Mouse (Mus musculus) brown adipose tissue, adult 24 weeks (tissue): ENCODE data around the gene Cpeb4. TPM values are rescaled to one million over a fixed set of nuclear protein-coding genes. Genes with fewer than 3 reads are reported as not detected.

Source experiments
- H3K27ac ChIP-seq: fragments of 200-500 bp; replicated peaks from 2 replicates; pipeline ENCODE4 v1.5.1; 2012; ENCODE audit warnings: low read depth, mild to moderate bottlenecking, low read length
- H3K4me1 ChIP-seq: fragments of 200-500 bp; 2 replicates; pipeline ENCODE4 v1.6.1; 2012; ENCODE audit warnings: low read length, mixed read lengths; ENCODE audit not compliant: control insufficient read depth, insufficient read depth, insufficient read length
- H3K4me3 ChIP-seq: fragments of 200-500 bp; 2 replicates; pipeline ENCODE4 v1.5.1; 2012; ENCODE audit warnings: low read depth, mild to moderate bottlenecking, low read length, moderate library complexity; ENCODE audit not compliant: insufficient read depth
- polyA plus RNA-seq: library from polyadenylated mRNA; stranded (reverse); fragments of >200 nt; gene quantifications from 2 replicates; pipeline ENCODE4 v1.2.4, GENCODE M21; 2012; ENCODE audit not compliant: missing spikeins, insufficient read depth, insufficient read length

Cpeb4 gene
- 12.2 and 16.5 TPM in 2 replicates for polyA plus RNA-seq

DNA sequence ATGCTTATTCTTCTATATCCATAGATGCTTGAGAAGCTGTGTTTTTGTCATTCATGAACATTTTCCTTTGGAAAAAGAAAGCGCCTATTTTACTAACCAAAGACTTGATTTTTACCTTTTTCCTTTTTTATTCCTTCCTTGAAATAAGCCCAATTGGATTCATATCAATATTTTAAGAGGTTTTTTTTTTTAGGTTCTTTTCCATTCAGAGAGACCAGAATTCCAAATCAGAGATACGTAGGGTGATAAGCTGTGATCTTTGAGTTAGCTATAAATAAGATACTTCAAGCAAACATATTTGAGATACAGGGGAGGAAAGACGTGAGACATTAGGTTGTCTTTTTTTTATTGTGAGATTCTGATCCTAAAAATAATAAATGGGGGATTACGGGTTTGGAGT lies at the start of gene Cpeb4:
Gene Cpeb4, plus strand, starts transcription at position 301 of the 400 bp plus-strand sequence.
- Histone ChIP-seq H3K27ac (peak within 1 kb of the TSS; percentile 75), H3K4me1 (peaks cover 2% of the 10 kb centered on the region), H3K4me3 (peak within 1 kb of the TSS; percentile 92)

DNA sequence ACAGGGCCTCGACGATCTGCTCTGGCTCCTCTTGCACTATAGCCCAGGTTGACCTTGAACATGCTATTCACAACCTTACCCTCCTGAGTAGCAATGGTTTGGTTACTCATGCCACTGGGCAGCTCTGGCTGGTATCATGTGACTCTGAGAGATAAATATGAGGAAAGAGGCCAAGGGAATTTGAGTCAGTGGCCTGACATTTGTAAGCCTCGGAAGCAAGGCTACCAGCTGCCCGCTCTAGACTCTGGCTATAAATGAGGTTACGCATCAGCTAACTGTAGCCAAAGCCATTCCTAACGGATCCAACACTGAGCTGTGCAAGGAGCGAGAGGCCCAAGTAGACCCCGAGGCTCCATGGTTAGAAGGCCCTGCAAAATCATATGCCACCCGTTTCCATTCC lies 49.5 kb upstream of the Cpeb4 start:
- no peak overlapping the region for H3K27ac ChIP-seq
- no peaks in the 10 kb centered on the region; the same call in 1 of the 2 replicates for H3K4me1 ChIP-seq
- H3K4me3 ChIP-seq, result no peak overlapping the region

DNA sequence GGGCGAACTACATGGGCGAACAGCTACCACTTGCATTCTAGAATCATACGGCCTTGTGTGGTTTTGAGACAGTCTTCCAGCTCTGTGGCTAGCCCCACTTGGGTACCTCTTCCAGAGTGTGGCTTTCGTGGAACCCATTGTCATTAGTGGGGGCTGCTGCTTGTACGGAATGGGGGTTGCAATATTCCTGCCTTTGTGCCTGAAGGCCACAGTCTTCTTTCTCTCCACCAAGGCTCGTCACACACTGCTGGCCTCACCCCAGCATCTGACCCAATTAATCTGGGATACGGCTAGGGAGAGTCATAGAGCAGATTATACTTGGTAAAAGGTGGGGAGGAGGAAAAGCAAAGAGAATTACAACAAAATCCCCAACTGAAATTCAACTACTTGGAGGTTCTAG lies 48.5 kb upstream of the Cpeb4 start:
- no peak overlapping the region for H3K4me3 ChIP-seq

DNA sequence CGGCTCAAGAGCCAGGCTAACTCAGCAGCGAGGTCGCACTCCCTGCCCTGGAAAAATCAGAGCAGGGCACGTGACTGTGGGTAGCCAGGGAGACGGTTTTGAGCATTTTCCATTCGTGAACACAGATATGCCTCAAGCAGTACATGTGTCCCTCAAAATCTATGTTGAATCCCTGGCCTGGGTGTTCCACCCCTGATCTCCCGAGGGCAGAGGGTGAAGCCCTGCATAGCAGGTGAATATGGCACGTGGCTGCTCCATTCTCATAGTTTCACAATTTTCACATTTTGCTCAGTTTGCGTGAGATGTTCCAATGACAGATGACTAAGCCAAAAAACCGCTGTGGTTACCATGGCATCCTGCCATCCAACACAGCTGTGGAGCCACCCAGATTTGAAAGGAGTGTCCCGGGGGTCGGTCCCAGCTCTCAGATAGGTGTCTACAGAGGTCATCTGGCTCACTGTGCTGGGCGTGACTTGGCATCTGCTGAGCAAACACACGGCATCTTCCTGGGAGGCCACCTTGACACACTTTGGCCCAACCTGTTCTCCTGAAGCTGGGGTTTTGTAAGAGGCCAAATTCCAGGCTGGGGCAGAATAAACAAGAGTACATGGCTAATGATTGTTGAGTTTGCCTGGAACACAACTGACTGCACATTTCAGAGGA lies 47.4 kb upstream of the Cpeb4 start:
- Histone ChIP-seq H3K4me3 (peak overlapping the region; percentile 24; the same call in 1 of the 2 replicates), H3K27ac (peak overlapping the region; percentile 41)

More for the DNA sequence above, 48.5 kb upstream of the Cpeb4 start:
- no peaks in the 10 kb centered on the region for H3K4me1 ChIP-seq
- no peak overlapping the region for H3K27ac ChIP-seq

DNA sequence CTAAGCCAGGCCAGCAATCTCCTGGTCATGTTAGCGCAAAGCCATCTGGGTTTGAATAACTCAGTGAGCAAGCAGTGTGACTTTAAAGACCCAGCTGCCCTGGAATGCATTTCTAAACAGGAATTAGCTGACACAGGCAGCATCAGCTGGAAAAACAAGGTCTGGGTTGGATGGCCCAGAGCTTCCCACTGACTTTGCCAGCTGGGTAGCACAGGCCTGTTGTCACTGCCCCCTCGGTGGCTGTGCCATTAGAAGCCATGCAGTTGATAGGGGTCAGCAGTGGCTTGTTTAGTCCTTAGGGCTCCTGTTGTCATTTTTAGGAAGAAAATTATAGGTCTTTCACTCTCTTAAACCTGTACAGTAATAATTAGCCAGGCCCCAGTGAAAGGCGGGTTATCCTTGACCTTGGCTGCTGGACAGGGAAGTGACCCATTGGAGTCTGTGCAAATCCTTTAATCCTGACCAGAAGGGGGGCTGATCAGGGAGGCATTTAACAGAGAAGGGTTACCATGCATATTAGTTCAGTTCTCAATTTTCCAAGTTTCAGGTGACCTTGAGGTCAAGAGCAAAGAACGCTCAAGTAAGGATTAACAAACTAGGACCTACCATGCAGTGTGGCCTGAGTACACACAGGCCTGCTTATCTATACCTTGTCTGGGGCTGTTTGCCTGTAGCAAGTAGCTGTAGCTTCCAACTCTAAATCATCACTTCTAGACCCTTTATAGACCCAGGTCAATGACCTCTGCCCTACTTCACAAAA lies 43.8 kb upstream of the Cpeb4 start:
- Histone ChIP-seq H3K27ac (no peak overlapping the region), H3K4me3 (no peak overlapping the region), H3K4me1 (no peaks in the 10 kb centered on the region)

More for the DNA sequence above, 47.4 kb upstream of the Cpeb4 start:
- H3K4me1 ChIP-seq, result no peaks in the 10 kb centered on the region

DNA sequence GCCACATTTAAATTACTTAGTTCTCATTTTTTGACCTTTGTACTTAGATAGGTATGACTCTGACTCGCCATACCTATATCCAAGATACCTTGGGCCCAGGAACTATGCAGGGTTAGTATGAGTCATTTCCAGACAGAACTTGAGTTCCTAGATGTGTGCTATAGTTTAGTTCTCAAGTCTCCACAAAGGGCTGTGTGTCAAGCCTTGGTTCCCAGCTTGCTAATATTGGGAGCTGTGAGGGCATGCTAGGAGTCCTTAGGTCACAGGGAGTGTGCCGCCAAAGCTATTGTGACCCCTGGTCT lies 43.3 kb upstream of the Cpeb4 start:
- no peak overlapping the region for H3K4me3 ChIP-seq
- no peaks in the 10 kb centered on the region for H3K4me1 ChIP-seq
- no peak overlapping the region for H3K27ac ChIP-seq

DNA sequence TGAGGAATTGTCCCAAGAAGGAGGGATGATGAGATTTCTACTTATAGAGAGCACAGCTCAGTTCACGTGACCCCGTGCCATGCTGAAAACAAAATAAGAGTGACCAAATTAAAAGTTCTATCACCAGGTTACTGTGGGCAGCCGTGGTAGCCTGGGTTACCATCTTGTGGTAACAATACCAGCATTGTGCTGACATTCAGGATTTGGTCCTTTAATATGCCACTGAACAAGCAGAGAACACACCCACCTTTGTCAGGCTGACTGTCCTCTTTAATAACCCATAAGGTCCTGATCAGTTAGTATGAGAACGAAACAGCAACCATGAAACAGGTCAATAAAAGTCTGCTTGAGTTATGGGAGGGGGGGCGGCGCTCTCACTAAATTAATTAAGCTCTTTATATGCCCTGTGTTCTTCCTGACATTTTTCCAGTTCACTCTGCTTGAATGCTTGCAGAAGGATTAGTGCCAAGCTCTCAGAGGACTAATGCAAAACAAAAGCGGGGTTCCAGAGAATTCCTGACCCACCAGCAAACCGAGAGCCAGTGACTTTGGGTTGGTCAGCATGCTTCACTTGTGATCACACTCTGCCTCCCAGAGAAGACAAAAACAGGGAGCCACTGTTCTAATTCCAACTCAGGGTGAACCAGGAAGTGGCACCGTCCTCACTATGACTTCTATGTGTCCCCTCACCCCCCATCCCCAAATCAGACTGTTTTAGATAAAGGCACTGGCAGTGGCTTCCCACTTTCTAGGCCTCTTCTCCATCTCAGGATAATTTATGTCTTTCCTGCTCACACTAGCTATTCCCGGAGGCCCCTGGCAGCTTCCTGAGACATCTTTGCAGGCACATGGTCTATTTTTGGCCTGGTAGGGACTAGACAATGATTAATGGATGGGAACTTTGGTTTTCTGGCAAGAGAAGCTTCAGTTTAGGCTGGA lies 41.5 kb upstream of the Cpeb4 start:
- H3K27ac ChIP-seq, result no peak overlapping the region
- H3K4me1 ChIP-seq, result no peaks in the 10 kb centered on the region
- no peak overlapping the region for H3K4me3 ChIP-seq

DNA sequence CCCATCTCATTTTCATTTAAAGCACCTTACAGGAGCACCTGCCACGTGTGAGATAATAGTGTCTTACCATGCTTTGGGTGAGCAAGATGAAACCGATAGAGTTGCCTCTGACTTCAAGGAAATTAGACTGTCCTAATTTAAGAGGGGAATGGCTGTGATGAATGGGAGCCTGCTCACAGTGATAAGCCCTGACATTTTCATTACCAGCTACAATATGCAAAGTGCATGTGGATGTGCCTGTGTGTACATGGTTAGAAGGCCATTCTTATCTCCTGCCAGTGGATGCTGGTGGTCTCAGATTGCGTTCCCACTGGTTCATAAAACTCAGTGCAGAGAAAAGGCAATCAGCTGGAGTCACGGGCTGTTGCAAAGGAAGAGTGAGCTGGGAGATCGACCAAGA lies 40.6 kb upstream of the Cpeb4 start:
- H3K4me1 ChIP-seq, result no peaks in the 10 kb centered on the region
- no peak overlapping the region for H3K27ac ChIP-seq
- H3K4me3 ChIP-seq, result no peak overlapping the region

DNA sequence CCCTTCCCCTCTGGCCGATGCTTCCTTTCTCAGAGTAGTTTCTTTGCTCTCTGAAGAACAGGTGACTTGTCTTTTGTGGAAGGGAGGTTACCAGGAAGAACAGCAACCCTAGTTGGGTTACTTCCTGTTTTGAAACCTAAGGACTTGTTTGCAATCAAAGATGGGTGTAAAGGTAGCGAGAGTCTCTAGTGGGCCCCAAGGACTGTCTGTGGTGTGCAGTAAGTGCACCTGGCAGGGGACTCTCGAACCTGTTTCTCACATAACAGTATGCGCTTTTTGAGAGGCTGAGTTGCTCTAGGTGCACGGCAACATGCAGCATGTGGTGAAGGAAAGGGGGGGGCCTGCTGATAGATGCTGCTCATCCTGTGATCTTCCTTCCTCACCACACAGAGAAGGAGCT lies 40.0 kb upstream of the Cpeb4 start:
- Histone ChIP-seq H3K27ac (no peak overlapping the region), H3K4me1 (no peaks in the 10 kb centered on the region), H3K4me3 (no peak overlapping the region)

DNA sequence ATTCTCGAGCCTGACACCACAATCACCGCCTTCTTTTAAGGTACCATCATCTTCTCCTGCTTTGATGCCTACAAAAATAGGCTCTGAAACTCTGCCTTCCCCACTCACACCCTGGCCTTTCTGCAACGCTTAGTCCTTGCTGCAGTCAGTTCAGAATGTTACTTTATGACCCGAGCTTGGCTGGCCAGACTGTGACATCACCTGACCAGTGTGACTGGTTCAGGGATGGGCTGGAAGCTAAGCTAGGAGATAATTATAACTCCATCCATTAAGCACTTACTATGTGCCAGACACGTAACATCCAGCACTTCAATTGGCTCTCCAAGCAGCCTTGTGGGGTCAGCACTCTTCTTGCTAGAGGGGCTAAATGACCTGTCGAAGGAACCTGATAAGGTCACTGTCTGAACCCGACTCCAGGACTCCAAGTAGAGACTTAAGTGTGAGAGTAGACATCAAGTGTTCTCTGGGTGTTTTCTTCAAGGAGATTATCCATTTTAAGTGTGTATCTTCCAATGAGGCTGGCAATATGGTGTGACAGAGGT lies 39.5 kb upstream of the Cpeb4 start:
- H3K4me3 ChIP-seq, result no peak overlapping the region
- no peak overlapping the region for H3K27ac ChIP-seq
- H3K4me1 ChIP-seq, result no peaks in the 10 kb centered on the region

DNA sequence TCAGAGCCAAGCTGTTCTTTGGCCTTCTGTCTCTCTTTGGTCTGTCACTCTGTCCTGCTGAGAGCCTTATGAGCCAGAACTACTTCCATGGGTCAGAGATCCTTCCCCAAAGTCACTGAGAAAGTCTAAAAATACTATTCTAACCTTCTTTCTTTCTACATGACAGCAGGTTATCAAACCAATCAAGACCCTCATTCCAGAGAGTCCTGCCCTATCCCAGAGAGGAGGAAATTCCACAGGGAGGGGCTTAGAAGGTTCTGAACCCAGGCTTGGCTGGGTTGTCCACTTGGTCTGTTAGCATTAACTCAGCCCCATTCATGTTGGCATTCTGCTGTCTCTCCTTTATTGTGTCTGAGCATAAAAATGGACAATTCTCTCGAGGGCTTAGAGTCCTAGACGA lies 38.5 kb upstream of the Cpeb4 start:
- Histone ChIP-seq H3K27ac (no peak overlapping the region), H3K4me1 (0 out of 2 replicates have a peak, but pooled peaks cover 3% of the 10 kb centered on the region), H3K4me3 (no peak overlapping the region)

DNA sequence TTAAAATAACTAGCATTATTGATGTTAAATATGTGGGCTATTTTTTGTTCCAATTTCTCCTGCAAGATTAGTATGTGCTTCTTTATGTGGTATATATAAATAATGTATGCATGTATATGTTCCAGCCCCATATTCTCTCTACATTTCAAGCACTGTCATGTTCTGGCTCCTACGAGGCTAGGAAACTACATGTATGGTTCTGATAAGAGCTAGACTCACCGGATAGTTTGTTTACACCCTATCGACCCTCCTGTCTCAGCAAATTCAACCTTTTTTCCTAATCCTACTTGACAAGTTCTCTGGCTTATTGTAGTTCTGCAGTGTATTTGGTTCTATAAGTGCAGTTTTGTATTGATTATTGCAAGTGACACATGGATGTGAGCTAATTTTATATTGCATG lies 36.7 kb upstream of the Cpeb4 start:
- Histone ChIP-seq H3K4me3 (no peak overlapping the region), H3K27ac (no peak overlapping the region), H3K4me1 (0 out of 2 replicates have a peak, but pooled peaks cover 8% of the 10 kb centered on the region)

DNA sequence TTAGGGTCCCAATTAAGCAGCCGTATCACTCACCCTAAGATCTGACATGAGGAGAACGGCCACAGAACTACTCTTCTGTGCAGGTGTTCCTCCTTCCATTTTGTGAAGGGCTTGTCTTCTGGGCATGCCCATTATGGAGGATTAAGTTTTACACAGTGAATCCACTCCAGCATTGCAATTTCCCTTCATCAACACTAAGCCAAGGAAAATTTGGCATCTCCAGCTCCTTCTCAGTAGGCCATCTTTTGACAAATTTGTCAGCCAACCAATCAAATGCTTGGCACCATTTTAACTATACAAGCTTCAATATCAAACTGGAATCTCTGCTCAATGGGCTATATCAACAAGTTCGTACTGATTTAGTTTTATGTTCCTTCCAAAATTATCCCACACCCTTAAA lies 34.8 kb upstream of the Cpeb4 start:
- H3K27ac ChIP-seq, result no peak overlapping the region
- no peak overlapping the region for H3K4me3 ChIP-seq
- 0 out of 2 replicates have a peak, but pooled peaks cover 8% of the 10 kb centered on the region for H3K4me1 ChIP-seq

DNA sequence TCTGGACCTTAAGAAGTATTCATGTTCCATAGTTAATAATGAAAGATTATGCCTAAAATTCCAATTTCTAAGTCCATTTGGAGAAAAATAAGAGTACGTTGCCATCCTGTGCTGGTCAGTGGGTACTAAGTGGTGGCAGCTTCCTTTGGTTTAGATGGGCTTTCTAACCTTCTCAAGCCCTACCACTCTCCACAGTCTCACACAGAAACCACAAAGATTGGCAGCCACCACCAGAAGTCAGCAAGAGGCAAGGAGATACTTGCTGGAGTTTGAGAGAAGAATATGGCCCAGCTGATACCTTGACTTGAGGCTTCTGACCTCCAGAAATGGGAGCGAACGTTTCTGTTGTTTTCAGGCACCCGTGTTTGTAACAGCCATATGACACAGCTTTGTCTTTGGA lies 34.3 kb upstream of the Cpeb4 start:
- Histone ChIP-seq H3K4me1 (0 out of 2 replicates have a peak, but pooled peaks cover 8% of the 10 kb centered on the region), H3K4me3 (no peak overlapping the region), H3K27ac (no peak overlapping the region)
